Mouse (Mus musculus): ENCODE results near the gene Map1lc3b. TPM values are rescaled to one million over a fixed set of nuclear protein-coding genes. Genes with fewer than 3 reads are reported as not detected.

The Map1lc3b gene
- total and polyA plus RNA-seq, 3 experiments, result 56.4 to 68.8 TPM; not detected in 1

DNA sequence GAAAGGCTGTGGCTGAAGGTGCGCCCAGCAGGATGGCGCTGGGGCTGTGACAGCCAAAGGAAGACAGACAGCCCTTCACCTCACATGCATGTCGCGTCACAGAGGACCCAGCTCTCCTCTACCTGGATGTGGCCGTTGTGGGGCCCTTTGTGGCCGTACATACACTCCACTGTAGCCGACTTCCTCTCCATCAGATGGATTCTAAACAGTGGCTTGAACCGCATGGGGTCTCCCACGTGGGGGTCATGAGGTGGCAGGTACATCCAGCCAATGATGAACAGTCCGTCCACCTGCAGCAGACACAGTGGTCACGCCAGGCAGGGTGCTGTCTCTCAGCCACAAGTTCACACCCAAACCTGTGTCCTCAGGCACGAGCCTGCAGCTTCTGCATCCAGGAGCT lies 30.4 kb upstream of the Map1lc3b start:
- Histone ChIP-seq H3K27ac (ENCODE audit: control insufficient read depth, low read depth, low read length) (no peak overlapping the region), H3K36me3 (ENCODE audit: control insufficient read depth in 1 of 2, insufficient read depth in 2 of 2, low read length in 2 of 2) (no peaks in the 10 kb centered on the region; a peak in 1 of 4 replicates)
- TF ChIP-seq TBP (IDR thresholded peaks at IDR 0.05; ENCODE audit: low read depth, low read length) (no peak), RCOR1 (IDR thresholded peaks at IDR 0.05; ENCODE audit: low read depth, low read length) (no peak), CTCF (IDR thresholded peaks at IDR 0.05 in 2 of 3, conservative IDR thresholded peaks at IDR 0.05 in 1 of 3; ENCODE audit: control insufficient read depth in 1 of 3, insufficient read depth in 1 of 3, low read depth in 2 of 3, low read length in 3 of 3, poor library complexity in 1 of 3, severe bottlenecking in 1 of 3) (no peak), MXI1 (IDR thresholded peaks at IDR 0.05; ENCODE audit: low read depth, low read length) (no peak), USF2 (IDR thresholded peaks at IDR 0.05; ENCODE audit: borderline replicate concordance in 1 of 2, insufficient read depth in 1 of 2, low read depth in 1 of 2, low read length in 2 of 2) (no peak), ZMIZ1 (IDR thresholded peaks at IDR 0.05; ENCODE audit: low read depth, low read length) (no peak), JUND (IDR thresholded peaks at IDR 0.05; ENCODE audit: low read depth, low read length) (no peak), POLR2A (IDR thresholded peaks at IDR 0.05; ENCODE audit: control insufficient read depth in 1 of 2, insufficient read depth in 1 of 2, low read depth in 1 of 2, low read length in 2 of 2, poor library complexity in 1 of 2) (no peak), ZKSCAN1 (IDR thresholded peaks at IDR 0.05; ENCODE audit: low read depth, low read length) (no peak), RAD21 (IDR thresholded peaks at IDR 0.05; ENCODE audit: low read depth, low read length) (no peak), NELFE (IDR thresholded peaks at IDR 0.05; ENCODE audit: low read depth, low read length) (no peak), MAZ (IDR thresholded peaks at IDR 0.05; ENCODE audit: low read depth, low read length) (no peak), MYB (IDR thresholded peaks at IDR 0.05; ENCODE audit: low read depth, low read length) (no peak), POLR2AphosphoS5 (IDR thresholded peaks at IDR 0.05; ENCODE audit: borderline replicate concordance, low read depth, low read length) (no peak), TAL1 (IDR thresholded peaks at IDR 0.05; ENCODE audit: low read length) (no peak)

GRCm38 (mm10) chr8:121560432-121561100 lies 29.6 kb upstream of the Map1lc3b start:
- Histone ChIP-seq H3K79me2 (ENCODE audit: control insufficient read depth, insufficient read depth, low read length, poor library complexity) (no peaks in the 10 kb centered on the region), H3K27ac (ENCODE audit: control insufficient read depth, low read depth, low read length) (no peak overlapping the region), H3K4me3 (ENCODE audit: control insufficient read depth in 1 of 2, insufficient read depth in 1 of 2, low read depth in 2 of 2, low read length in 2 of 2) (no peak overlapping the region), H3K27me3 (ENCODE audit: control insufficient read depth in 1 of 2, insufficient read depth in 2 of 2, low read length in 2 of 2) (no peaks in the 10 kb centered on the region), H3K36me3 (ENCODE audit: control insufficient read depth in 1 of 2, insufficient read depth in 2 of 2, low read length in 2 of 2) (no peaks in the 10 kb centered on the region; a peak in 1 of 4 replicates), H3K9ac (ENCODE audit: control insufficient read depth, low read depth, low read length, poor library complexity, severe bottlenecking) (no peak overlapping the region), H3K4me1 (ENCODE audit: control insufficient read depth in 1 of 2, insufficient read depth in 2 of 2, low read length in 2 of 2) (no peaks in the 10 kb centered on the region), H3K9me3 (replicated peaks; ENCODE audit: insufficient read depth, low read length) (no peaks in the 10 kb centered on the region)
- TF ChIP-seq NELFE (IDR thresholded peaks at IDR 0.05; ENCODE audit: low read depth, low read length) (no peak), ELF1 (IDR thresholded peaks at IDR 0.05; ENCODE audit: low read depth, low read length) (no peak), POLR2AphosphoS2 (IDR thresholded peaks at IDR 0.05; ENCODE audit: low read length) (no peak), SMC3 (IDR thresholded peaks at IDR 0.05; ENCODE audit: low read depth, low read length) (no peak), CHD1 (IDR thresholded peaks at IDR 0.05; ENCODE audit: low read depth, low read length) (no peak), USF2 (IDR thresholded peaks at IDR 0.05; ENCODE audit: borderline replicate concordance in 1 of 2, insufficient read depth in 1 of 2, low read depth in 1 of 2, low read length in 2 of 2) (no peak), GATA1 (IDR thresholded peaks at IDR 0.05; ENCODE audit: low read depth, low read length) (no peak)
- no peak for DNase-seq (ENCODE audit: low read depth, low spot score)

More for the DNA sequence above, 30.4 kb upstream of the Map1lc3b start:
- H3K9ac ChIP-seq (ENCODE audit: control insufficient read depth, low read depth, low read length, poor library complexity, severe bottlenecking), result no peak overlapping the region
- H3K4me1 ChIP-seq (ENCODE audit: control insufficient read depth in 1 of 2, insufficient read depth in 2 of 2, low read length in 2 of 2), result no peaks in the 10 kb centered on the region
- no peaks in the 10 kb centered on the region for H3K9me3 ChIP-seq (replicated peaks; ENCODE audit: insufficient read depth, low read length)
- no peak for DNase-seq (ENCODE audit: low read depth, low spot score)
- H3K4me3 ChIP-seq (ENCODE audit: control insufficient read depth in 1 of 2, insufficient read depth in 1 of 2, low read depth in 2 of 2, low read length in 2 of 2), result no peak overlapping the region
- H3K79me2 ChIP-seq (ENCODE audit: control insufficient read depth, insufficient read depth, low read length, poor library complexity), result no peaks in the 10 kb centered on the region
- no peaks in the 10 kb centered on the region for H3K27me3 ChIP-seq (ENCODE audit: control insufficient read depth in 1 of 2, insufficient read depth in 2 of 2, low read length in 2 of 2)
